Mouse (Mus musculus): ENCODE results near the gene Spata33.

GRCm38 (mm10) chr8:123213118-123213772, 613 bp downstream of the Spata33 start:
- TF ChIP-seq CTCF (IDR thresholded peaks at IDR 0.05) (no peak), EP300 (IDR thresholded peaks at IDR 0.05) (no peak)
